ENCODE assay signal across 21 mouse cellular contexts in the genomic region with DNA sequence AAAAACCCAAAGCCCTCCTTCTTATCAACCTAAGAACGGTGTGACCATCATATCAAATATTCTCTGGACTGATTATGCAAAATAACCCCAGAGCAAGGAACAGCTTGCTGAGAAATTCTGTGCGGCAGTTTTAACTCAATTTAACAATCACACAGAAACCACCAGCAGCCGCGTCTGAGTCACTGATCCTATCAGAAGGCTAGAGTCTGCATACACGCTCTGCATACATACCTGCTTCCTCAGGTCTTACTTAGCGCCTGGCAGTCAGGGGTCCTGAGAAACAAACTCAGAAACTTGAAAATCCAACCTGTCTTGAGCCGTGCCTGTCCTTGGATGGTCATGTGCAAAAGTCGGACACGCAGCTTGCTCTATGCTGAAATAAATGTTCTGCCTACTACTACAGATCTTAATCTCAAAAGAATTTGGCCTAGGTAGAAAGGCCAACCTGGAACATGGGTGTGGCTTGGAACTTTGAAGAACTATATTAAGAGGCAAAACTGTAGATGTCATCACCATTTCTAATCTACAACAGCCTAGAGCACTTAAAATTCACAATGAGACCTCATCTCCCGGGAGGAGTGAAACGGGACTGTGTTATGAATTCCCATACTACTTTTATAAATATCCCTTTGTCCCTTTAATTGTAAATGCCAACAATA. TPM values are rescaled to one million over a fixed set of nuclear protein-coding genes. Genes with fewer than 3 reads are reported as not detected.
DNase-seq lines count a peak whose midpoint lies in the region; ATAC-seq and TF ChIP-seq lines count a peak whose summit lies in the region.
"Had no signal": no experiment of that assay in that cellular context is flagged by ENCODE, and none has a peak within 500 bp of the region (broad histone marks: within the 10 kb centered on the region; RNA-seq: fewer than 3 reads in every experiment).

No protein-coding gene starts in this region.

- H3K4me3 ChIP-seq in layer of hippocampus, adult 2 months, result no peak overlapping the region
- H3K4me3 ChIP-seq in forebrain, embryonic 12.5 days (replicated peaks), result no peak overlapping the region
- H3K4me3 ChIP-seq: erythroblast, embryonic 14.5 days; forebrain, embryonic 15.5 days; heart, embryonic 15.5 days; hindbrain, embryonic 13.5 days; limb, embryonic 12.5 days; liver, embryonic 13.5 days; midbrain, embryonic 15.5 days had no signal

- DNase-seq in frontal cortex, adult 2 months (ENCODE audit: extremely low spot score in 1 of 2, low spot score in 1 of 2), result no peak
- DNase-seq in layer of hippocampus, adult 2 months (ENCODE audit: low spot score in 2 of 2), result no peak
- DNase-seq in layer of hippocampus, postnatal 10 days (ENCODE audit: low spot score in 2 of 2), result no peak
- DNase-seq in urinary bladder, postnatal 36 days (ENCODE audit: low spot score in 2 of 2), result peak; percentile 25 to 35
- no peak for DNase-seq in urinary bladder, postnatal 4 days (ENCODE audit: low spot score in 2 of 2)
- DNase-seq in T-cell, adult 2 months (ENCODE audit: low spot score), result no peak
- DNase-seq: adrenal gland, adult 8-10 months; cerebellum, adult 18-20 months; heart, adult 18-20 months; liver, embryonic 13.5 days; thymus, adult 2 months had no signal

- H3K27ac ChIP-seq in layer of hippocampus, adult 2 months, result peak overlapping the region; percentile 78; the same call in 1 of the 2 replicates
- no peak overlapping the region for H3K27ac ChIP-seq in forebrain, embryonic 12.5 days
- H3K27ac ChIP-seq: forebrain, embryonic 15.5 days; heart, embryonic 15.5 days; hindbrain, embryonic 13.5 days; kidney, postnatal 0 days; liver, embryonic 13.5 days; midbrain, embryonic 15.5 days had no signal

- no peaks in the 10 kb centered on the region for H3K36me3 ChIP-seq in forebrain, embryonic 12.5 days (replicated peaks)
- H3K36me3 ChIP-seq: forebrain, embryonic 15.5 days; heart, embryonic 15.5 days; hindbrain, embryonic 13.5 days; limb, embryonic 12.5 days; liver, embryonic 13.5 days; midbrain, embryonic 15.5 days had no signal

- peaks cover 9% of the 10 kb centered on the region; the same call in 1 of the 2 replicates for H3K4me1 ChIP-seq in forebrain, embryonic 12.5 days
- H3K4me1 ChIP-seq: liver, embryonic 13.5 days had no signal

- no peak for TF ChIP-seq CTCF in layer of hippocampus, adult 2 months (conservative IDR thresholded peaks at IDR 0.05)

- ATAC-seq in frontal cortex, adult (ENCODE audit: low TSS enrichment), result peak; percentile 34; the same call in 1 of the 2 replicates
- ATAC-seq in forebrain, embryonic 12.5 days (ENCODE audit: low FRiP score), result no peak
- ATAC-seq: midbrain, embryonic 15.5 days had no signal

- no peak overlapping the region for H3K4me2 ChIP-seq in forebrain, embryonic 12.5 days
- H3K4me2 ChIP-seq: forebrain, embryonic 15.5 days; heart, embryonic 15.5 days; hindbrain, embryonic 13.5 days; limb, embryonic 12.5 days; liver, embryonic 13.5 days; midbrain, embryonic 15.5 days had no signal

- 79% methylated on average over 11 of the region's 11 CpGs for WGBS in forebrain, embryonic 12.5 days

- no peak overlapping the region for H3K9ac ChIP-seq in forebrain, embryonic 12.5 days
- H3K9ac ChIP-seq: forebrain, embryonic 15.5 days; heart, embryonic 15.5 days; hindbrain, embryonic 13.5 days; limb, embryonic 12.5 days; liver, embryonic 13.5 days; midbrain, embryonic 15.5 days had no signal

- 0 out of 2 replicates have a peak, but pooled peaks cover 4% of the 10 kb centered on the region for H3K9me3 ChIP-seq in forebrain, embryonic 12.5 days
- H3K9me3 ChIP-seq: forebrain, embryonic 15.5 days; heart, embryonic 15.5 days; hindbrain, embryonic 13.5 days; liver, embryonic 13.5 days; midbrain, embryonic 15.5 days had no signal

- peaks cover 6% of the 10 kb centered on the region; the same call in 1 of the 2 replicates for H3K27me3 ChIP-seq in forebrain, embryonic 12.5 days
- H3K27me3 ChIP-seq: CH12.LX; forebrain, embryonic 15.5 days; heart, embryonic 15.5 days; hindbrain, embryonic 13.5 days; limb, embryonic 12.5 days; liver, embryonic 13.5 days; midbrain, embryonic 15.5 days had no signal

RNA-seq across cellular contexts. Expression of a gene that starts 30.0 kb away (rescaled TPM):
- 4.7 and 6.1 TPM in 2 replicates for polyA plus RNA-seq in frontal cortex, adult 2 months (2012; rRNA removed)
- 10 to 100 TPM in 1 of 2 experiments, 1 to 10 TPM in 1; 9.2 to 12.3 TPM for total RNA-seq in layer of hippocampus, adult 2 months (2021)
- total RNA-seq in layer of hippocampus, postnatal 10 days (2021), result 1 to 10 TPM; 3.1 to 3.7 TPM
- 5.1 and 5.8 TPM in 2 replicates for polyA plus RNA-seq in forebrain, embryonic 12.5 days (2016; fragmentation: Nextera tagmentation; extraction: Ambion mirVana)
- polyA plus RNA-seq: erythroblast, embryonic 14.5 days had no signal

RNA-seq across cellular contexts. Expression of a gene that starts 42.3 kb away (rescaled TPM):
- polyA plus RNA-seq in frontal cortex, adult 2 months (2012; rRNA removed), result 6.8 and 8.3 TPM in 2 replicates
- total RNA-seq in layer of hippocampus, adult 2 months (2021), result 10 to 100 TPM; 11.8 to 13.4 TPM
- 10 to 100 TPM; 15.6 to 16.3 TPM for total RNA-seq in layer of hippocampus, postnatal 10 days (2021)
- polyA plus RNA-seq in forebrain, embryonic 12.5 days (2016; fragmentation: Nextera tagmentation; extraction: Ambion mirVana), result 25.3 and 26.6 TPM in 2 replicates

Comparison
In these comparisons a context has a peak if more than half of its experiments do, and no peak if none do; other contexts are left out.
1. DNase-seq: peak in urinary bladder, postnatal 36 days (2 of 2); none in frontal cortex, adult 2 months (0 of 2), layer of hippocampus, adult 2 months (0 of 2), layer of hippocampus, postnatal 10 days (0 of 2), urinary bladder, postnatal 4 days (0 of 2) and T-cell, adult 2 months (single experiment).